Mouse (Mus musculus) bone marrow macrophage, adult 2 months (primary cell): ENCODE data around the gene Irak3.

Experiments
- CTCF ChIP-seq: IDR thresholded peaks from 2 replicates; pipeline ENCODE4 v1.5.1; 2012; ENCODE audit warnings: low read depth, mild to moderate bottlenecking, low read length, moderate library complexity
- POLR2A ChIP-seq: IDR thresholded peaks from 2 replicates; pipeline ENCODE4 v1.6.1; 2012; ENCODE audit warnings: mild to moderate bottlenecking, low read depth, low read length, borderline replicate concordance

- TF ChIP-seq CTCF (no peak), POLR2A (no peak)
Observed at GRCm38 (mm10) chr10:120239476-120239875, 37.5 kb upstream of the Irak3 start.
